Mouse (Mus musculus) CH12.LX (cell line): Measurements from ENCODE around the gene Arhgef17.

Experiments used
- CHD1 ChIP-seq: IDR thresholded peaks from 2 replicates; pipeline ENCODE4 v1.6.1; 2012; ENCODE audit warnings: low read depth, low read length, improper control_type of control experiment, inconsistent platforms
- CTCF ChIP-seq, 2 experiments: IDR thresholded peaks in 1 of 2; conservative IDR thresholded peaks in 1 of 2; 2 replicates each; pipeline ENCODE4 v1.5.1; 2011 to 2012; ENCODE audit warnings: low read depth in 2 of 2, low read length in 2 of 2, improper control_type of control experiment in 1 of 2, inconsistent platforms in 1 of 2, mild to moderate bottlenecking in 1 of 2, moderate library complexity in 1 of 2
- E2F4 ChIP-seq: IDR thresholded peaks from 2 replicates; pipeline ENCODE4 v1.6.1; 2011; ENCODE audit warnings: low read depth, low read length, improper control_type of control experiment; ENCODE audit not compliant: insufficient replicate concordance
- EP300 ChIP-seq: IDR thresholded peaks from 2 replicates; pipeline ENCODE4 v1.6.1; 2011; ENCODE audit warnings: low read length, improper control_type of control experiment
- ETS1 ChIP-seq: conservative IDR thresholded peaks from 2 replicates; pipeline ENCODE4 v1.6.1; 2012; ENCODE audit warnings: low read depth, mild to moderate bottlenecking, inconsistent platforms, low read length, improper control_type of control experiment, moderate library complexity
- GABPA ChIP-seq: IDR thresholded peaks from 2 replicates; pipeline ENCODE4 v1.6.1; 2012; ENCODE audit warnings: low read depth, low read length, improper control_type of control experiment, inconsistent platforms; ENCODE audit not compliant: insufficient replicate concordance
- MAX ChIP-seq: IDR thresholded peaks from 2 replicates; pipeline ENCODE4 v1.6.1; 2011; ENCODE audit warnings: low read length, improper control_type of control experiment
- MEF2A ChIP-seq: IDR thresholded peaks from 2 replicates; pipeline ENCODE4 v1.6.1; 2014; ENCODE audit warnings: low read depth, mild to moderate bottlenecking, inconsistent platforms, low read length, improper control_type of control experiment, borderline replicate concordance
- MXI1 ChIP-seq: IDR thresholded peaks from 2 replicates; pipeline ENCODE4 v1.6.1; 2011; ENCODE audit warnings: mild to moderate bottlenecking, low read depth, low read length, improper control_type of control experiment
- NRF1 ChIP-seq: IDR thresholded peaks from 2 replicates; pipeline ENCODE4 v1.6.1; 2014; ENCODE audit warnings: low read depth, mild to moderate bottlenecking, inconsistent platforms, low read length, improper control_type of control experiment, moderate library complexity
- POLR2A ChIP-seq: IDR thresholded peaks from 2 replicates; pipeline ENCODE4 v1.6.1; 2011; ENCODE audit warnings: low read depth, mild to moderate bottlenecking, improper control_type of control experiment, low read length
- TCF12 ChIP-seq: IDR thresholded peaks from 2 replicates; pipeline ENCODE4 v1.6.1; 2014; ENCODE audit warnings: low read depth, mild to moderate bottlenecking, inconsistent platforms, low read length, improper control_type of control experiment
- ZC3H11A ChIP-seq: IDR thresholded peaks from 2 replicates; pipeline ENCODE4 v1.6.1; 2012; ENCODE audit warnings: low read depth, mild to moderate bottlenecking, inconsistent platforms, low read length, improper control_type of control experiment

- TF ChIP-seq CTCF (conservative IDR thresholded peaks at IDR 0.05 in 1 of 2, IDR thresholded peaks at IDR 0.05 in 1 of 2; ENCODE audit: low read depth in 2 of 2, low read length in 2 of 2): no peak
- no peak for TF ChIP-seq GABPA
- no peak for TF ChIP-seq E2F4
- TF ChIP-seq TCF12: no peak
- no peak for TF ChIP-seq MEF2A
- TF ChIP-seq MAX: no peak
- TF ChIP-seq POLR2A: no peak
- TF ChIP-seq EP300: no peak
- TF ChIP-seq NRF1: no peak
- no peak for TF ChIP-seq MXI1
- no peak for TF ChIP-seq CHD1
- no peak for TF ChIP-seq ETS1
- no peak for TF ChIP-seq ZC3H11A
Measured at GRCm38 (mm10) chr7:100906029-100906789, 25.7 kb downstream of the Arhgef17 start.
